Mouse (Mus musculus): ENCODE data around the gene Fgf11. TPM values are rescaled to one million over a fixed set of nuclear protein-coding genes. Genes with fewer than 3 reads are reported as not detected.

Gene Fgf11
- polyA plus RNA-seq, 1 experiment from 2014 or later, result 2.2 TPM

GRCm38 (mm10) chr11:69758090-69758456 is 43.6 kb downstream of the Fgf11 start:
- H3K27ac ChIP-seq (ENCODE audit: low read length), result peak overlapping the region; percentile 99
- WGBS, result under 1% methylated on average over 26 of the region's 26 CpGs
- peak; percentile 86 for ATAC-seq (replicated peaks; ENCODE audit: extremely low read depth, insufficient read depth, low FRiP score)

GRCm38 (mm10) chr11:69757303-69758089 is 44.2 kb downstream of the Fgf11 start:
- peak overlapping the region; percentile 88 for H3K4me2 ChIP-seq (ENCODE audit: low read depth, low read length)
- WGBS, result 40% methylated on average over 9 of the region's 9 CpGs
- no peaks in the 10 kb centered on the region for H3K27me3 ChIP-seq (ENCODE audit: control insufficient read depth, insufficient read depth, low read length)
- H3K9ac ChIP-seq (ENCODE audit: low read length), result peak overlapping the region; percentile 82
- no peak for ATAC-seq (replicated peaks; ENCODE audit: extremely low read depth, insufficient read depth, low FRiP score)
- no peaks in the 10 kb centered on the region for H3K9me3 ChIP-seq (replicated peaks; ENCODE audit: control insufficient read depth, low read length)
- no peaks in the 10 kb centered on the region for H3K36me3 ChIP-seq (ENCODE audit: control insufficient read depth, insufficient read depth)
- peaks cover 41% of the 10 kb centered on the region for H3K4me1 ChIP-seq (ENCODE audit: control insufficient read depth, insufficient read depth, low read length)
- peak overlapping the region; percentile 78 for H3K4me3 ChIP-seq (ENCODE audit: low read length)
- H3K27ac ChIP-seq (ENCODE audit: low read length), result peak overlapping the region; percentile 99

More at GRCm38 (mm10) chr11:69758090-69758456, 43.6 kb downstream of the Fgf11 start:
- Histone ChIP-seq H3K4me3 (ENCODE audit: low read length) (peak overlapping the region; percentile 78), H3K4me1 (ENCODE audit: control insufficient read depth, insufficient read depth, low read length) (peaks cover 39% of the 10 kb centered on the region), H3K9ac (ENCODE audit: low read length) (peak overlapping the region; percentile 82), H3K4me2 (ENCODE audit: low read depth, low read length) (peak overlapping the region; percentile 88), H3K27me3 (ENCODE audit: control insufficient read depth, insufficient read depth, low read length) (no peaks in the 10 kb centered on the region), H3K36me3 (ENCODE audit: control insufficient read depth, insufficient read depth) (no peaks in the 10 kb centered on the region), H3K9me3 (replicated peaks; ENCODE audit: control insufficient read depth, low read length) (no peaks in the 10 kb centered on the region)

- 46% methylated on average over 3 of the region's 3 CpGs for WGBS
- Histone ChIP-seq H3K4me2 (ENCODE audit: low read depth, low read length) (no peak overlapping the region; the same call in 1 of the 2 replicates), H3K9me3 (replicated peaks; ENCODE audit: control insufficient read depth, low read length) (no peaks in the 10 kb centered on the region), H3K4me1 (ENCODE audit: control insufficient read depth, insufficient read depth, low read length) (peaks cover 40% of the 10 kb centered on the region), H3K9ac (ENCODE audit: low read length) (no peak overlapping the region), H3K27me3 (ENCODE audit: control insufficient read depth, insufficient read depth, low read length) (no peaks in the 10 kb centered on the region), H3K27ac (ENCODE audit: low read length) (no peak overlapping the region), H3K4me3 (ENCODE audit: low read length) (no peak overlapping the region), H3K36me3 (ENCODE audit: control insufficient read depth, insufficient read depth) (no peaks in the 10 kb centered on the region)
- no peak for ATAC-seq (replicated peaks; ENCODE audit: extremely low read depth, insufficient read depth, low FRiP score)
Observed at GRCm38 (mm10) chr11:69754701-69755100, 47.0 kb downstream of the Fgf11 start.

- Histone ChIP-seq H3K4me3 (ENCODE audit: low read length) (no peak overlapping the region), H3K9ac (ENCODE audit: low read length) (no peak overlapping the region), H3K27ac (ENCODE audit: low read length) (no peak overlapping the region), H3K4me1 (ENCODE audit: control insufficient read depth, insufficient read depth, low read length) (peaks cover 37% of the 10 kb centered on the region), H3K4me2 (ENCODE audit: low read depth, low read length) (no peak overlapping the region), H3K27me3 (ENCODE audit: control insufficient read depth, insufficient read depth, low read length) (no peaks in the 10 kb centered on the region), H3K9me3 (replicated peaks; ENCODE audit: control insufficient read depth, low read length) (no peaks in the 10 kb centered on the region), H3K36me3 (ENCODE audit: control insufficient read depth, insufficient read depth) (no peaks in the 10 kb centered on the region)
- ATAC-seq (replicated peaks; ENCODE audit: extremely low read depth, insufficient read depth, low FRiP score), result no peak
- WGBS, result 80% methylated on average over 5 of the region's 5 CpGs
Observed at GRCm38 (mm10) chr11:69754233-69754632, 47.4 kb downstream of the Fgf11 start.

GRCm38 (mm10) chr11:69752686-69753085 is 49.0 kb downstream of the Fgf11 start:
- Histone ChIP-seq H3K27ac (ENCODE audit: low read length) (no peak overlapping the region), H3K36me3 (ENCODE audit: control insufficient read depth, insufficient read depth) (peaks cover 3% of the 10 kb centered on the region), H3K9ac (ENCODE audit: low read length) (no peak overlapping the region), H3K27me3 (ENCODE audit: control insufficient read depth, insufficient read depth, low read length) (no peaks in the 10 kb centered on the region), H3K9me3 (replicated peaks; ENCODE audit: control insufficient read depth, low read length) (no peaks in the 10 kb centered on the region), H3K4me1 (ENCODE audit: control insufficient read depth, insufficient read depth, low read length) (peaks cover 36% of the 10 kb centered on the region), H3K4me3 (ENCODE audit: low read length) (no peak overlapping the region), H3K4me2 (ENCODE audit: low read depth, low read length) (no peak overlapping the region)
- no peak for ATAC-seq (replicated peaks; ENCODE audit: extremely low read depth, insufficient read depth, low FRiP score)

GRCm38 (mm10) chr11:69751635-69752034 is 50.0 kb downstream of the Fgf11 start:
- no peak for ATAC-seq (replicated peaks; ENCODE audit: extremely low read depth, insufficient read depth, low FRiP score)
- peaks cover 13% of the 10 kb centered on the region for H3K36me3 ChIP-seq (ENCODE audit: control insufficient read depth, insufficient read depth)
- H3K9ac ChIP-seq (ENCODE audit: low read length), result no peak overlapping the region
- 38% methylated on average over 3 of the region's 3 CpGs for WGBS
- H3K4me3 ChIP-seq (ENCODE audit: low read length), result no peak overlapping the region
- peaks cover 27% of the 10 kb centered on the region for H3K4me1 ChIP-seq (ENCODE audit: control insufficient read depth, insufficient read depth, low read length)
- no peaks in the 10 kb centered on the region for H3K27me3 ChIP-seq (ENCODE audit: control insufficient read depth, insufficient read depth, low read length)
- H3K27ac ChIP-seq (ENCODE audit: low read length), result no peak overlapping the region
- no peak overlapping the region for H3K4me2 ChIP-seq (ENCODE audit: low read depth, low read length)
- H3K9me3 ChIP-seq (replicated peaks; ENCODE audit: control insufficient read depth, low read length), result no peaks in the 10 kb centered on the region

Other genes starting within 250 kb of the Fgf11 start
- 49.9 and 57.0 TPM in 2 replicates for gene Efnb3, start 241.7 kb downstream of the Fgf11 start, polyA plus RNA-seq (2015; fragmentation: Nextera tagmentation; extraction: Ambion mirVana)
- gene Wrap53, start 221.6 kb downstream of the Fgf11 start, polyA plus RNA-seq (2015; fragmentation: Nextera tagmentation; extraction: Ambion mirVana), result 15.1 and 16.5 TPM in 2 replicates
- 79.1 and 87.0 TPM in 2 replicates for gene Trp53, start 221.5 kb downstream of the Fgf11 start, polyA plus RNA-seq (2015; fragmentation: Nextera tagmentation; extraction: Ambion mirVana)
- gene Atp1b2, start 195.9 kb downstream of the Fgf11 start, polyA plus RNA-seq (2015; fragmentation: Nextera tagmentation; extraction: Ambion mirVana), result 22.3 and 25.6 TPM in 2 replicates
- gene Shbg, start 184.0 kb downstream of the Fgf11 start, polyA plus RNA-seq (2015; fragmentation: Nextera tagmentation; extraction: Ambion mirVana), result 0.20 TPM in 1 of 2 replicates, not detected in the other
- 13.0 and 13.8 TPM in 2 replicates for gene Sat2, start 179.8 kb downstream of the Fgf11 start, polyA plus RNA-seq (2015; fragmentation: Nextera tagmentation; extraction: Ambion mirVana)
- 22.1 and 25.4 TPM in 2 replicates for gene Fxr2, start 168.9 kb downstream of the Fgf11 start, polyA plus RNA-seq (2015; fragmentation: Nextera tagmentation; extraction: Ambion mirVana)
- not detected in 2 replicates for gene Sox15, start 146.5 kb downstream of the Fgf11 start, polyA plus RNA-seq (2015; fragmentation: Nextera tagmentation; extraction: Ambion mirVana)
- 40.1 and 44.0 TPM in 2 replicates for gene Mpdu1, start 139.2 kb downstream of the Fgf11 start, polyA plus RNA-seq (2015; fragmentation: Nextera tagmentation; extraction: Ambion mirVana)
- gene Cd68, start 135.7 kb downstream of the Fgf11 start, polyA plus RNA-seq (2015; fragmentation: Nextera tagmentation; extraction: Ambion mirVana), result 10.0 and 12.3 TPM in 2 replicates
- 337 and 346 TPM in 2 replicates for gene Eif4a1, start 129.4 kb downstream of the Fgf11 start, polyA plus RNA-seq (2015; fragmentation: Nextera tagmentation; extraction: Ambion mirVana)
- 55.8 and 58.0 TPM in 2 replicates for gene Senp3, start 119.8 kb downstream of the Fgf11 start, polyA plus RNA-seq (2015; fragmentation: Nextera tagmentation; extraction: Ambion mirVana)
- 0.45 and 0.85 TPM in 2 replicates for gene Tnfsf13, start 116.1 kb downstream of the Fgf11 start, polyA plus RNA-seq (2015; fragmentation: Nextera tagmentation; extraction: Ambion mirVana)
- gene Tnfsf12, start 106.0 kb downstream of the Fgf11 start, polyA plus RNA-seq (2015; fragmentation: Nextera tagmentation; extraction: Ambion mirVana), result 5.9 and 7.8 TPM in 2 replicates
- gene Tnfsfm13, start 105.8 kb downstream of the Fgf11 start, polyA plus RNA-seq (2015; fragmentation: Nextera tagmentation; extraction: Ambion mirVana), result 3.1 and 3.5 TPM in 2 replicates
- 13.8 and 16.9 TPM in 2 replicates for gene Polr2a, start 43.2 kb downstream of the Fgf11 start, polyA plus RNA-seq (2015; fragmentation: Nextera tagmentation; extraction: Ambion mirVana)
- 0.16 and 0.18 TPM in 2 replicates for gene Slc35g3, start 39.9 kb downstream of the Fgf11 start, polyA plus RNA-seq (2015; fragmentation: Nextera tagmentation; extraction: Ambion mirVana)
- gene Zbtb4, start 35.9 kb downstream of the Fgf11 start, polyA plus RNA-seq (2015; fragmentation: Nextera tagmentation; extraction: Ambion mirVana), result 3.6 TPM in 2 replicates
- 5.8 and 6.0 TPM in 2 replicates for gene Chrnb1, start 5.9 kb downstream of the Fgf11 start, polyA plus RNA-seq (2015; fragmentation: Nextera tagmentation; extraction: Ambion mirVana)
- gene Tmem102, start 3.8 kb upstream of the Fgf11 start, polyA plus RNA-seq (2015; fragmentation: Nextera tagmentation; extraction: Ambion mirVana), result 3.1 TPM in 2 replicates
- gene Gm39566, start 13.4 kb upstream of the Fgf11 start, polyA plus RNA-seq (2015; fragmentation: Nextera tagmentation; extraction: Ambion mirVana), result not detected in 2 replicates
- gene Spem2, start 16.6 kb upstream of the Fgf11 start, polyA plus RNA-seq (2015; fragmentation: Nextera tagmentation; extraction: Ambion mirVana), result not detected in 2 replicates
- gene Spem1, start 20.3 kb upstream of the Fgf11 start, polyA plus RNA-seq (2015; fragmentation: Nextera tagmentation; extraction: Ambion mirVana), result not detected in 2 replicates
- 1.6 and 2.0 TPM in 2 replicates for gene Nlgn2, start 35.9 kb upstream of the Fgf11 start, polyA plus RNA-seq (2015; fragmentation: Nextera tagmentation; extraction: Ambion mirVana)
- 258 and 323 TPM in 2 replicates for gene Tmem256, start 36.7 kb upstream of the Fgf11 start, polyA plus RNA-seq (2015; fragmentation: Nextera tagmentation; extraction: Ambion mirVana)
- 72.1 and 74.9 TPM in 2 replicates for gene Plscr3, start 44.5 kb upstream of the Fgf11 start, polyA plus RNA-seq (2015; fragmentation: Nextera tagmentation; extraction: Ambion mirVana)
- 0.26 and 0.90 TPM in 2 replicates for gene Tnk1, start 56.9 kb upstream of the Fgf11 start, polyA plus RNA-seq (2015; fragmentation: Nextera tagmentation; extraction: Ambion mirVana)
- not detected in 2 replicates for gene Tmem95, start 76.2 kb upstream of the Fgf11 start, polyA plus RNA-seq (2015; fragmentation: Nextera tagmentation; extraction: Ambion mirVana)
- gene Kctd11, start 79.5 kb upstream of the Fgf11 start, polyA plus RNA-seq (2015; fragmentation: Nextera tagmentation; extraction: Ambion mirVana), result 3.9 and 4.3 TPM in 2 replicates
- gene Acap1, start 93.7 kb upstream of the Fgf11 start, polyA plus RNA-seq (2015; fragmentation: Nextera tagmentation; extraction: Ambion mirVana), result 10.8 and 19.9 TPM in 2 replicates
- 4.1 and 4.4 TPM in 2 replicates for gene 2810408A11Rik, start 99.1 kb upstream of the Fgf11 start, polyA plus RNA-seq (2015; fragmentation: Nextera tagmentation; extraction: Ambion mirVana)
- gene Neurl4, start 99.2 kb upstream of the Fgf11 start, polyA plus RNA-seq (2015; fragmentation: Nextera tagmentation; extraction: Ambion mirVana), result 7.4 and 8.7 TPM in 2 replicates
- gene Gps2, start 112.0 kb upstream of the Fgf11 start, polyA plus RNA-seq (2015; fragmentation: Nextera tagmentation; extraction: Ambion mirVana), result 50.1 and 51.2 TPM in 2 replicates
- gene Eif5a, start 120.1 kb upstream of the Fgf11 start, polyA plus RNA-seq (2015; fragmentation: Nextera tagmentation; extraction: Ambion mirVana), result 1,137 and 1,317 TPM in 2 replicates
- gene Ybx2, start 133.9 kb upstream of the Fgf11 start, polyA plus RNA-seq (2015; fragmentation: Nextera tagmentation; extraction: Ambion mirVana), result 5.3 and 7.3 TPM in 2 replicates
- 56.1 and 58.4 TPM in 2 replicates for gene Slc2a4, start 146.3 kb upstream of the Fgf11 start, polyA plus RNA-seq (2015; fragmentation: Nextera tagmentation; extraction: Ambion mirVana)
- 7.5 and 14.4 TPM in 2 replicates for gene Cldn7, start 162.9 kb upstream of the Fgf11 start, polyA plus RNA-seq (2015; fragmentation: Nextera tagmentation; extraction: Ambion mirVana)
- gene Ctdnep1, start 179.3 kb upstream of the Fgf11 start, polyA plus RNA-seq (2015; fragmentation: Nextera tagmentation; extraction: Ambion mirVana), result 23.9 and 25.0 TPM in 2 replicates
- gene Elp5, start 180.7 kb upstream of the Fgf11 start, polyA plus RNA-seq (2015; fragmentation: Nextera tagmentation; extraction: Ambion mirVana), result 111 and 116 TPM in 2 replicates
- 421 and 428 TPM in 2 replicates for gene Gabarap, start 189.3 kb upstream of the Fgf11 start, polyA plus RNA-seq (2015; fragmentation: Nextera tagmentation; extraction: Ambion mirVana)
- gene Phf23, start 193.9 kb upstream of the Fgf11 start, polyA plus RNA-seq (2015; fragmentation: Nextera tagmentation; extraction: Ambion mirVana), result 42.0 and 43.9 TPM in 2 replicates
- gene Dvl2, start 198.7 kb upstream of the Fgf11 start, polyA plus RNA-seq (2015; fragmentation: Nextera tagmentation; extraction: Ambion mirVana), result 17.1 and 19.2 TPM in 2 replicates
- gene Acadvl, start 213.6 kb upstream of the Fgf11 start, polyA plus RNA-seq (2015; fragmentation: Nextera tagmentation; extraction: Ambion mirVana), result 276 and 298 TPM in 2 replicates
- 4.6 and 4.7 TPM in 2 replicates for gene Dlg4, start 215.1 kb upstream of the Fgf11 start, polyA plus RNA-seq (2015; fragmentation: Nextera tagmentation; extraction: Ambion mirVana)